Mouse (Mus musculus): ENCODE data around the gene Stox2. TPM values are rescaled to one million over a fixed set of nuclear protein-coding genes. Genes with fewer than 3 reads are reported as not detected.

The Stox2 gene
- total RNA-seq, 2 experiments from 2014 or later, result 85.0 to 89.4 TPM

DNA sequence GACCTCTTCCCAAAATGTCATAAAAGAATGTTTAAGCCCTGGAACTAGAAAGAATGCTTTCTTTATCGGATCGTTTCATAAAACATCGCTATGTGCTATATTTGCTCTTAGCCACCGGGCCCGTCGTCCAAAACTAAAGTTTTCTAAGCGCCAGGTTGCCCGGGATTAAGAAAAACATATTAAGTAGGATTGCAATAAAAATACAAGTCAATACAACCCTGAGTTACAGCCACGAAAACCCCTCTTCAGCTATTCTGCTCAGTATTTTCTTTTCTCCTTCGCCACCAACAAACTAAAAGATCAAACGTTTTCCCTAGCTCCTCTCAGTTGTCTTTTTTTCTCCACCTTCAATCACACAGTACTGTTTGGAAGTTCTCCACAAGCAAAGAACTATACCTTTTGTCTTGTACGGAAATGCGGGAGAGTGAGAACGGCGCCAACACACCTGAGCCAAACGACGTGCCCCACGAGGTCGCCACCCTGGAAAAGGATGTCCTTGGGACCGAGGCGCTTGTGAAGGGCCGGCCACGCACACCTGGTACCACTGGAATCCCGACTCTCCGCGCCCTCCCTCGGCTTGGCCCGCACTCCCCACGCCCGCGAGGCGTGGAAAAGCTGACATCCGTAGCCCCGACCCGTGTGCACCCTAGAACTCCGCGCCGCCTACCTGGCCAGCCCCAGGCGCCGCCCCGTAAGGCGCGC lies 34.0 kb downstream of the Stox2 start:
- intact Hi-C loops (cut with DNase I), result no loop called here
- no peak for DNase-seq (ENCODE audit: extremely low spot score in 1 of 2, low spot score in 2 of 2)

DNA sequence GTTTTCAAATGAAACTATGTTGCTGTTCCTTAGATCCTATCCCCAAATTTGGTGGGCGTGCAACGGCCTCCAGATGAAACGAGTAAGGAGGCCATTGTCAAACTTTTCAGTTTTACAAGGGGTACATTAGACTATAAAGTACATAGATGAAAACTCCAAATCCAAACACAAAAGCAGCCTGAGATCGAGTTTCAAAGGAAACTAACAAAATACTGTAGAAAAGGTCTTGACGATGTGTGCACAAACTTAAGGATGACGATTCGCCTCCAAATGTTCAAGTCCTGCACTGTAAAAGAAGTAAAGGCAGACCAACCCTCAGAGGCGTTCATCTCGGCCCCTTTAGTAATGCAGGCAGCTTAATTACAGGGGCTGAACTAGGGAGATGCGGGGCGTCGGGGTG lies 34.8 kb downstream of the Stox2 start:
- intact Hi-C loops (cut with DNase I), result no loop called here
- no peak for DNase-seq (ENCODE audit: extremely low spot score in 1 of 2, low spot score in 2 of 2)

- intact Hi-C loops (cut with DNase I), result no loop called here
- DNase-seq (ENCODE audit: extremely low spot score in 1 of 2, low spot score in 2 of 2), result no peak
Observed at GRCm38 (mm10) chr8:47409061-47409460, 37.1 kb downstream of the Stox2 start.

DNA sequence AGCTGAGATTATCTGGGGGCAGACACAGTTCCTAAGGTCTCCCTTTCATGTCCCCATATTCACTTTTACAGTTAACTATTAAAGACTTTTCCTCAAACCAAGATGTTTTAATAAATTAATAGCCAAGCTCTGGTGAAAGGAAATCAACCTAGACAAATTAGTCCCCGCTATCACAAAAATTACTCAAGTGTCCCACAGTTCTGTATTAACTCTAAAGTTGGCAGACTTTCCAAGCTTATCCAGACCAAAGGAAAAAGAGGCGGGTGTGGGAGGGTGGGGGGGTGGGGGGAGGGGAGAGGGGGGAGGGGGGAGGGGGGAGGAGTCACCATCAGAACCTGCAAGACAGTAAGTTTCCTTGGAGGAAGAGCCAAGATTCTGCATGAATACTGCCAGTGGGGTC lies 41.3 kb downstream of the Stox2 start:
- intact Hi-C loops (cut with DNase I), result no loop called here
- no peak for DNase-seq (ENCODE audit: extremely low spot score in 1 of 2, low spot score in 2 of 2)

- DNase-seq (ENCODE audit: extremely low spot score in 1 of 2, low spot score in 2 of 2), result no peak
- intact Hi-C loops (cut with DNase I), result no loop called here
Observed at GRCm38 (mm10) chr8:47392927-47393326, 53.2 kb downstream of the Stox2 start.

GRCm38 (mm10) chr8:47392290-47392689 lies 53.9 kb downstream of the Stox2 start:
- intact Hi-C loops (cut with DNase I), result no loop called here
- DNase-seq (ENCODE audit: extremely low spot score in 1 of 2, low spot score in 2 of 2), result no peak

DNA sequence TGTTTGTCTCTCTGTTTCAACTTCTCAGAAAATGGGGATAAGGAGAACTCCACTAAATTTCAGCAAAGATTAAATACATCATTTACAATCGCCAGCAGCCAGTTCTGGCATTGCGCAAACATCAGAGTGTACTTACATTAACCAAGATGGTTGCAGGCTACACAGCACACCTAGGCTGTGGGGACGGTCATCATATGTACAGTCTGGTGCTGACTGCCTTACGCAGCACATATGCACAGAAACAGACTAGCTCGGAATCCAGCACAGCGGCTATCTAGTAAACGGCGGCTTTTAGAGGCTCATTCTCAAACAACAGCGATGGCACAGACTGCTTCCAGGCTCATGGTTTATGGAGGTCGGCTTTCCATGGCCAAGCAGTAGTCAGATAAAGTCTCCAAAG lies 54.3 kb downstream of the Stox2 start:
- intact Hi-C loops (cut with DNase I), result no loop called here
- no peak for DNase-seq (ENCODE audit: extremely low spot score in 1 of 2, low spot score in 2 of 2)

DNA sequence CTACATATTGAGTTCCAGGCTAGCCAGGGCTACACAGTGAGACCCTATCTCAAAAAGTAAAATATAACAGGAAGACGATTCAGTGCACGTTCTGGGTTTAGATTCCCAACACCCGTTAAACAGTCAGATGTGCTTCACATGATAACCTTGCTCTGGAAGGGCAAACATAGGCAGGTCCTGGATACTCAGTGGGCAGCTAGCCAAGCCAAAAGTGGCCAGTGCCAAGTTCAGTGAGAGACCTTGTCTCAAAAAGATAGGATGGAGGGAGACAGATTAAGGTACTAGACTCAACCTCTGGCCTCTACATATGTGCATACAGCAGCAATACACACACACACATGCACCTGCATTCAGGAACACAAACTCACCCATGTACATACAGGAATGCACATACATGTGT lies 56.7 kb downstream of the Stox2 start:
- intact Hi-C loops (cut with DNase I), result no loop called here
- DNase-seq (ENCODE audit: extremely low spot score in 1 of 2, low spot score in 2 of 2), result no peak

GRCm38 (mm10) chr8:47388171-47388570 lies 58.0 kb downstream of the Stox2 start:
- DNase-seq (ENCODE audit: extremely low spot score in 1 of 2, low spot score in 2 of 2), result no peak
- intact Hi-C loops (cut with DNase I), result no loop called here

- intact Hi-C loops (cut with DNase I), result no loop called here
- no peak for DNase-seq (ENCODE audit: extremely low spot score in 1 of 2, low spot score in 2 of 2)
Observed at GRCm38 (mm10) chr8:47385810-47386209, 60.4 kb downstream of the Stox2 start.

- no peak for DNase-seq (ENCODE audit: extremely low spot score in 1 of 2, low spot score in 2 of 2)
- intact Hi-C loops (cut with DNase I), result no loop called here
Observed at GRCm38 (mm10) chr8:47384151-47384550, 62.0 kb downstream of the Stox2 start.

DNA sequence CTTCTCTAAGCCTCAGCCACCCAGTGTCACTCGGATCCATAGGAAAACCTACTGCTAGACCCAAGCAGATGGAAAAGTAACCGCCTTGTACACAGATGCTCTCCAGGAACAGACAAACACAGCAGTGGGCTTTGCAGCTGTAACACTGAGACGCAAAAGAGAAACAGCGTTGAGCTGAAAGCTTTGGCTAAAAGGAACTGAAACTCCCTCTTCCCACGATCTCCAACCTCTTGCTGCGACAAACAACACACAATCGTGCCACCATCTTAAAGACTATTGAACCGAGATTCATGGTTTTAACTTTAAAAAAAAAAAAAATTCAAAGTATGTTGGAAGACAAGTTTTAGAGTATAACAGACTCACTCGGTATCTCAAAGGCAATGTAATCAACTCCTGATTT lies 62.5 kb downstream of the Stox2 start:
- DNase-seq (ENCODE audit: extremely low spot score in 1 of 2, low spot score in 2 of 2), result no peak
- intact Hi-C loops (cut with DNase I), result no loop called here

DNA sequence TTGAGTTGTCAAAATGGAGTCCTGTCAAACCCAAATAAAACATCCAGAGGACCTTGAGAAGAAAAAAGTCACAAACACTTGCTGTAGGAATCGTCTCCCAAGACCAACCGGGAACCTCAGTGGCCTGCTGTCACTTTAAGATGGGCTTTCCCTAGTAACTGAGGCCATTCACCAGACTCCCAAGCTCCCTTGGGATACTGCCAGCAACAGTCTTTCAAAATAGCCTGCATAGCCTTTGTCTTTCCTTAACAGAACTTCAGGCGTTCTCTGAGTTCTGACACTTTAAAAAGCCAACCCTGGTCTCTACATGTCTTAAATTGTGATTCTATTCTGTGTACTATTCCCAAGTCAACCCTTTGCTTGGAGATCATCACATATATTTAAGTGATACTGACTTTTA lies 64.9 kb downstream of the Stox2 start:
- intact Hi-C loops (cut with DNase I), result no loop called here
- peak; percentile 50 to 59 for DNase-seq (ENCODE audit: extremely low spot score in 1 of 2, low spot score in 2 of 2)

DNA sequence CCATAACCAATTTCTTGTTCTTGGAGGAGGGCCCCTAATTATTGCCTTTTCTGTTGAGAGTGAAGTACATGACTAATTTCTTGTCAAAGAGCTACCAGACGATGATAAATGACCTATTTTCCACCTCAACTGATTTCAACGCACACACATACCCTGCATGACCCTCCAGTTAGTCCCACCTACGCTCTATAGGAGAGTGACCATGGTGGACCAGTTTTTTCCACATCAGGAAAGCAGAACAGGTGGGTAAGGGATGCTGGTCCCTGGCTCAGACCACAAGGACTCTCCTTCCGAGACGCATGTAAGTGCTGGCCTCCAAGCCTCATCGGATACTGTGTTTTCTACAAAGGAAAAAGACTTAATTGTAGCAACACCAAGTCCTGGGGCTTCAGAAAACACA lies 65.4 kb downstream of the Stox2 start:
- intact Hi-C loops (cut with DNase I), result no loop called here
- no peak for DNase-seq (ENCODE audit: extremely low spot score in 1 of 2, low spot score in 2 of 2)

DNA sequence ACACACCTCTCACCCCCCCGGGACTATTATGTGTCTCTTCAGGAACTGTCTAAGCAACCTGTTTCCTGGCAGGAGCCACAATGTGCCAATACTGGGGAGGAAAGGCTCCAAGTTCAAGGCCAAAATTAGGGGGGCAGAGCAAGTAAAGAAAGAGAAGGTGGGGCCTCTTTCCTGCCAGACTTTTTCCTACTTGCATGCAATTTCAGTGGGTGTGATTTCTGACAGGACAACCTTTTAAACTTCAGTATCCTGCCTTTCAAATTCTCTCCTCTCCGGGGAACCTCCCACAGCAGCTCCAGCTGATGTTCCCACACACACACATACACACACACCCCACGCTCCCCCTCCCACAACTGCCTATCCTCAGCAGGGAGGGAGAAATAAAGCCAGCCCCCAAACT lies 66.1 kb downstream of the Stox2 start:
- intact Hi-C loops (cut with DNase I), result no loop called here
- DNase-seq (ENCODE audit: extremely low spot score in 1 of 2, low spot score in 2 of 2), result no peak

DNA sequence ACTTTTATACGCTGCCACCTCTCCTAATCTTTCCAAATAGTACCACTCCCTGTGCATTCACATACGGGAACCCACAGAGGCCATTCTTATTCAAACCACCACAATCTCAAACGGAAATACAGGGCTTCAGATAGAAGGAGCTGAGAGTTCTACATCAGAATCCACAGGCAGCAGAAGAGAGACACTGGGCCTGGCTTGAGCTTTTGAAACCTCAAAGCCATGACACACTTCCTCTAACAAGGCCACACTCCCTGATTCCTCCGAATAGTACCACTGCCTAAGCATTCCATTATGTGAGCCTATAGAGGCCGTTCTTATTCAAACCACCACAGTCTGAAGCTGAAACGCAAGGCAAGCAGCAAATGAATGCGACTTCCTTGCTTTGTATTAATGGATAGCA lies 69.5 kb downstream of the Stox2 start:
- intact Hi-C loops (cut with DNase I), result loop anchor here (10.0 kb wide), 1 partner anchor 822 kb away; the partner anchor contains the start of gene Cenpu
- DNase-seq (ENCODE audit: extremely low spot score in 1 of 2, low spot score in 2 of 2), result no peak

DNA sequence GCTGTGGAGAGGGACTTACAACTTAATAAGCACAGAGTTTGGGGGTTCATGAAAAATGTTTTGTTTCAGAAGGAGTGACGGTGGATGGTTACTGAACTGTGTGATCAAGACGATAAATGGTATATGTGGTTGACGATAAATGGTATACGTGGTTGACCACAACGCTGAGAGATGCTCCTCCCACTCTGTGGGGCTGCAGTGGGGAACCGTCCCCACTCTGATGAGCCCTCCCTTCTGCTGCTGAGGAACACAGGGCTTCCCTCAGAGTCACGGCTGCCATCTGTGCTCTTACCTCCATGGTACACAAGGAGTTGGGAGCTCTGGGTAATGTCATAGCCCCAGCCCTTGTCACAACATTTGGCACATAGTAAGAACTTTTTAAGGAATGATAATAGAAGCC lies 72.4 kb downstream of the Stox2 start:
- DNase-seq (ENCODE audit: extremely low spot score in 1 of 2, low spot score in 2 of 2), result no peak
- intact Hi-C loops (cut with DNase I), result loop anchor here (5.0 to 10.0 kb wide), 4 partner anchors 401 to 1131 kb away; partner anchors contain the start of gene Cenpu

GRCm38 (mm10) chr8:47371539-47371938 lies 74.6 kb downstream of the Stox2 start:
- DNase-seq (ENCODE audit: extremely low spot score in 1 of 2, low spot score in 2 of 2), result peak in 1 of 2 experiments; percentile 25
- intact Hi-C loops (cut with DNase I), result loop anchor here (2.0 to 10.0 kb wide), 5 partner anchors 355 to 1129 kb away; partner anchors contain the start of gene Cenpu

DNA sequence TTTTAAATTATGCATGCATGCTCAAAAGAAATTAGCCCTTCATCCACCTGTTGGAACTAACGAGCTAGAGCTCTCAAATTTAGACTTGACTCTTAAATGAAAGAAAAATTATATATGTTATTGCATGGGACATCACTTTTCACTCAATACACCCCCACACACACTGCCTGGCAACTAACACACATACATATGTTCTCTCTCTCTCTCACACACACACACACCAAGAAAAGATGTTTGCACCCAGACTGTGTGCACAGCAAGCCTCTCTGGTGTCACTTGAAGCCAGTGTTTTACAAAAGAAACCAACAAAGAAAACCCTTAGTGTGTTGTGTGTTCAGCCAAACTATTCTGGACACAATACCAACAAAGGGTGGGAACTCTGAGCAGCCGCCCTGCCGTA lies 75.1 kb downstream of the Stox2 start:
- intact Hi-C loops (cut with DNase I), result loop anchor here (2.0 to 10.0 kb wide), 5 partner anchors 354 to 1129 kb away; partner anchors contain the start of gene Cenpu
- no peak for DNase-seq (ENCODE audit: extremely low spot score in 1 of 2, low spot score in 2 of 2)

GRCm38 (mm10) chr8:47370421-47371080 lies 75.6 kb downstream of the Stox2 start:
- DNase-seq (ENCODE audit: extremely low spot score in 1 of 2, low spot score in 2 of 2), result peak; percentile 82 to 88
- intact Hi-C loops (cut with DNase I), result loop anchor here (2.0 to 10.0 kb wide), 5 partner anchors 354 to 1128 kb away; partner anchors contain the start of gene Cenpu
